Mouse (Mus musculus): Measurements from ENCODE around the gene C1rl.
"Not testable (repeated sequence)": the region's sequence is repeated elsewhere in the genome, so short reads cannot be mapped to it uniquely, and the experiment has no call there.

Gene C1rl

GRCm38 (mm10) chr6:124474621-124475020, 18.3 kb upstream of the C1rl start:
- DNase-seq: no peak

- DNase-seq: not testable (repeated sequence)
These were observed 17.4 kb upstream of the C1rl start for GRCm38 (mm10) chr6:124475335-124476075.

- no peak for DNase-seq
These were observed 16.7 kb upstream of the C1rl start for GRCm38 (mm10) chr6:124476216-124476615.

GRCm38 (mm10) chr6:124476796-124477195, 16.1 kb upstream of the C1rl start:
- no peak for DNase-seq

- DNase-seq: no peak
These were observed 15.7 kb upstream of the C1rl start for GRCm38 (mm10) chr6:124477221-124477655.

GRCm38 (mm10) chr6:124477922-124478651, 14.8 kb upstream of the C1rl start:
- peak; percentile 30 to 53 for DNase-seq

- DNase-seq: no peak
These were observed 13.9 kb upstream of the C1rl start for GRCm38 (mm10) chr6:124478874-124479572.

GRCm38 (mm10) chr6:124479573-124479930, 13.4 kb upstream of the C1rl start:
- DNase-seq: no peak

- no peak for DNase-seq
These were observed 12.6 kb upstream of the C1rl start for GRCm38 (mm10) chr6:124480295-124480694.

- peak; percentile 49 to 70 for DNase-seq
These were observed 11.3 kb upstream of the C1rl start for GRCm38 (mm10) chr6:124481571-124481970.

GRCm38 (mm10) chr6:124483831-124484230, 9.1 kb upstream of the C1rl start:
- not testable (repeated sequence) for DNase-seq

- DNase-seq: no peak
These were observed 8.1 kb upstream of the C1rl start for GRCm38 (mm10) chr6:124484851-124485250.

- peak in 1 of 2 experiments; percentile 2 for DNase-seq
These were observed 7.3 kb upstream of the C1rl start for GRCm38 (mm10) chr6:124485414-124486144.

GRCm38 (mm10) chr6:124487509-124487908, 5.4 kb upstream of the C1rl start:
- peak in 1 of 2 experiments; percentile 1 for DNase-seq

GRCm38 (mm10) chr6:124488952-124489351, 4.0 kb upstream of the C1rl start:
- DNase-seq: no peak

GRCm38 (mm10) chr6:124491427-124491826, 1.5 kb upstream of the C1rl start:
- no peak for DNase-seq

GRCm38 (mm10) chr6:124493886-124494285, 973 bp downstream of the C1rl start:
- no peak for DNase-seq

GRCm38 (mm10) chr6:124496054-124496453, 3.1 kb downstream of the C1rl start:
- no peak for DNase-seq

GRCm38 (mm10) chr6:124499914-124500566, 7.1 kb downstream of the C1rl start:
- DNase-seq: no peak

GRCm38 (mm10) chr6:124501473-124501872, 8.6 kb downstream of the C1rl start:
- DNase-seq: no peak

GRCm38 (mm10) chr6:124502021-124502420, 9.1 kb downstream of the C1rl start:
- no peak for DNase-seq

GRCm38 (mm10) chr6:124505028-124505427, 12.1 kb downstream of the C1rl start:
- peak; percentile 42 to 61 for DNase-seq
